Mouse (Mus musculus): ENCODE data around the gene Cacna1c.

DNA sequence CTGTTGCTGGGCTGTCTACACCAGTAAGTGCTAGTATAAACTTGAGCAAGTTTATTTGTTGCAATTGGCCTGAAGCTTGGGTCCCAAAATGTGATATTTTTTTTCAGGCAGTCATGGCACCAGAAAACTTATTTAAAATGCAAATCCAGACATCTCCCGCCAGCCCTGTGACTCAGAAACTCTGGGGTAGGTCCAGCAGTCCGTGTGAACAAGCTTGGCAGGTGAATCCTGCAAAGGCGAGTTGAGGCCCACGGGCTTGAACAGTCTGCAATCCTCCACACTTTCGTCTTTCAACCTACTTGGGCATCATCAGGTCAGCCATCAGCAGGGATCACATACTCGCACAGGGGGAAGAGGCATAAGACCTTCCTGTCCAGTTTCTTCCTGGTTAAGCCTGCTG lies 344.1 kb downstream of the Cacna1c start:
- TF ChIP-seq CTCF (IDR thresholded peaks at IDR 0.05), result no peak
- TF ChIP-seq EP300 (IDR thresholded peaks at IDR 0.05), result no peak

Data from lung, postnatal 0 days (tissue).